Mouse (Mus musculus) gastrocnemius, postnatal 10 days (tissue): ENCODE results near the gene 1700080O16Rik. TPM values are rescaled to one million over a fixed set of nuclear protein-coding genes. Genes with fewer than 3 reads are reported as not detected.

Source experiments
- DNase-seq: peaks from one replicate; pipeline ENCODE4 v3.0.0; 2021; ENCODE audit warnings: mixed read lengths
- long read RNA-seq, 2 experiments: library from polyadenylated mRNA; stranded (forward); transcript quantifications; one replicate each; pipeline ENCODE4 v2.0.0; 2021
- total RNA-seq, 2 experiments: library from RNA; stranded (reverse); gene quantifications; 2 replicates each; pipeline ENCODE4 v1.2.3; 2021

1700080O16Rik gene
- total RNA-seq = not detected
- long read RNA-seq, experiment 1 = 0 reads
- long read RNA-seq, experiment 2 = 0 reads

GRCm38 (mm10) chrX:51972672-51973071 is at the start of gene 1700080O16Rik:
TSS of gene 1700080O16Rik (minus strand) at chrX:51972772.
- DNase-seq = no peak

- peak; percentile 18 for DNase-seq
These were observed 45.1 kb upstream of the 1700080O16Rik start for GRCm38 (mm10) chrX:52017660-52018059.

- no peak for DNase-seq
These were observed 27.5 kb upstream of the 1700080O16Rik start for GRCm38 (mm10) chrX:52000072-52000471.

GRCm38 (mm10) chrX:51999426-51999825 is 26.9 kb upstream of the 1700080O16Rik start:
- DNase-seq = no peak

GRCm38 (mm10) chrX:51976361-51976760 is 3.8 kb upstream of the 1700080O16Rik start:
- no peak for DNase-seq

GRCm38 (mm10) chrX:51974618-51975017 is 2.0 kb upstream of the 1700080O16Rik start:
- no peak for DNase-seq

- DNase-seq = peak; percentile 31
These were observed 24.5 kb downstream of the 1700080O16Rik start for GRCm38 (mm10) chrX:51948071-51948470.

- DNase-seq = no peak
These were observed 34.5 kb downstream of the 1700080O16Rik start for GRCm38 (mm10) chrX:51938076-51938475.

- DNase-seq = no peak
These were observed 53.5 kb downstream of the 1700080O16Rik start for GRCm38 (mm10) chrX:51919091-51919490.

Other genes starting within 250 kb of the 1700080O16Rik start
- not detected for gene Usp26, start 171.5 kb downstream of the 1700080O16Rik start, total RNA-seq
- 100 to 1,000 TPM; 124 to 131 TPM for gene Gpc4, start 192.5 kb upstream of the 1700080O16Rik start, total RNA-seq